31 mouse cellular contexts compared by ENCODE assay signal in the genomic region with DNA sequence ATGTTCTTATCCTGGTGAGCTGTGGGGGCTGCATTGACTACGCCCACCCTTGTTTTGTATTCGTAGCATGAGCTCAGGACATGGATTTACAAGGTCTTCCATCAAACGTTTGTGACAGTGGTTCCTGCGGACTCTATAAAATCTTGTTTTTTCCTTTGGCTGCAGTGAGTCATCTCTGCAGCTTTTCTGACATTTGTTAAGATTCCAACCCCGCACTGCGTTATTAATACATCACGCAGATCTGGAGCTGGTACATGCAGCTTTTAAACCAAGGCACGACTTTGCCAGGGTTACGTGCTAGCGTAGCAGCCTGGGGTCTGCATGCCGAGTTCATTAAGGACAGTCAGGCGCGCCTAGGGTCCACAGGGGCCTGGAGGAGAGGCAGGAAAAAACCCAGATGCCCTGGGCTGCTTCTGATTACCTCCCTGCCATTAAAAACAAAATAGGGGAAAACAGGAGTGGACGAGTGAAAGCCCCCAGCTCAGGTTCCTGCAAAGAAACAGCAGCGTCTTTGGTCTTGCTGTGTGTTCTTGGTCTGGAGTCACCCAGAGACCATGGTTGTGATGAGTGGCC. TPM values are rescaled to one million over a fixed set of nuclear protein-coding genes. Genes with fewer than 3 reads are reported as not detected.
DNase-seq lines count a peak whose midpoint lies in the region; ATAC-seq lines count a peak whose summit lies in the region.
"Had no signal": no experiment of that assay in that cellular context is flagged by ENCODE, and none has a peak within 500 bp of the region (broad histone marks: within the 10 kb centered on the region; RNA-seq: fewer than 3 reads in every experiment).

No protein-coding gene starts in this region.

- H3K9me3 ChIP-seq in forebrain, embryonic 12.5 days: no peaks in the 10 kb centered on the region
- H3K9me3 ChIP-seq in forebrain, embryonic 16.5 days (ENCODE audit: control insufficient read depth, low read length): no peaks in the 10 kb centered on the region
- no peaks in the 10 kb centered on the region for H3K9me3 ChIP-seq in limb, embryonic 10.5 days (replicated peaks)
- H3K9me3 ChIP-seq: heart, embryonic 15.5 days; midbrain, embryonic 13.5 days had no signal

- H3K36me3 ChIP-seq in forebrain, embryonic 12.5 days (replicated peaks): peaks cover 33% of the 10 kb centered on the region; the same call in 1 of the 2 replicates
- 0 out of 2 replicates have a peak, but pooled peaks cover 2% of the 10 kb centered on the region for H3K36me3 ChIP-seq in forebrain, embryonic 16.5 days (ENCODE audit: control insufficient read depth, insufficient read depth)
- peaks cover 94% of the 10 kb centered on the region for H3K36me3 ChIP-seq in limb, embryonic 10.5 days
- H3K36me3 ChIP-seq: G1E had no signal

- 68% methylated on average over 15 of the region's 15 CpGs for WGBS in forebrain, embryonic 12.5 days
- 63% methylated on average over 15 of the region's 15 CpGs for WGBS in forebrain, embryonic 16.5 days
- WGBS in limb, embryonic 10.5 days: 44% methylated on average over 15 of the region's 15 CpGs

- no peak for ATAC-seq in forebrain, embryonic 12.5 days (ENCODE audit: low FRiP score)
- ATAC-seq in forebrain, embryonic 16.5 days: no peak
- ATAC-seq: forebrain, postnatal 0 days; intestine, postnatal 0 days; liver, postnatal 0 days; midbrain, embryonic 13.5 days had no signal

- peak overlapping the region; percentile 43; the same call in 1 of the 2 replicates for H3K27ac ChIP-seq in forebrain, embryonic 12.5 days
- no peak overlapping the region for H3K27ac ChIP-seq in forebrain, embryonic 16.5 days (ENCODE audit: low read length)
- H3K27ac ChIP-seq in limb, embryonic 10.5 days: peak overlapping the region; percentile 86
- H3K27ac ChIP-seq: heart, embryonic 15.5 days; left cerebral cortex, adult 2 months had no signal

- no peak overlapping the region for H3K4me2 ChIP-seq in forebrain, embryonic 12.5 days
- no peak overlapping the region for H3K4me2 ChIP-seq in forebrain, embryonic 16.5 days (ENCODE audit: low read length)
- H3K4me2 ChIP-seq: heart, embryonic 15.5 days; midbrain, embryonic 13.5 days had no signal

- intact Hi-C loops in left cerebral cortex, postnatal 25 days (cut with DNase I): no loop called here

- peaks cover 10% of the 10 kb centered on the region for H3K27me3 ChIP-seq in forebrain, embryonic 12.5 days
- H3K27me3 ChIP-seq in forebrain, embryonic 16.5 days (replicated peaks; ENCODE audit: control insufficient read depth, insufficient read depth, low read length): peaks cover 4% of the 10 kb centered on the region
- H3K27me3 ChIP-seq in limb, embryonic 10.5 days (ENCODE audit: low read depth, poor library complexity, severe bottlenecking): no peaks in the 10 kb centered on the region
- H3K27me3 ChIP-seq: heart, embryonic 15.5 days; midbrain, embryonic 13.5 days had no signal

- no peak overlapping the region for H3K9ac ChIP-seq in forebrain, embryonic 12.5 days
- H3K9ac ChIP-seq in forebrain, embryonic 16.5 days (replicated peaks; ENCODE audit: low read depth, low read length): no peak overlapping the region
- H3K9ac ChIP-seq: forebrain, postnatal 0 days; heart, embryonic 15.5 days; liver, postnatal 0 days; midbrain, embryonic 13.5 days had no signal

- peaks cover 86% of the 10 kb centered on the region for H3K4me1 ChIP-seq in forebrain, embryonic 12.5 days
- H3K4me1 ChIP-seq in forebrain, embryonic 16.5 days (replicated peaks; ENCODE audit: control insufficient read depth, insufficient read depth, low read length): peaks cover 23% of the 10 kb centered on the region
- H3K4me1 ChIP-seq in limb, embryonic 10.5 days: peaks cover 78% of the 10 kb centered on the region
- H3K4me1 ChIP-seq: heart, embryonic 15.5 days had no signal

- peak; percentile 26 to 49 for DNase-seq in left cerebral cortex, postnatal 25 days (ENCODE audit: low spot score in 2 of 2)
- no peak for DNase-seq in left cerebral cortex, adult 18-20 months (ENCODE audit: low spot score in 2 of 2)
- peak; percentile 68 for DNase-seq in brain, adult 2 months (ENCODE audit: low read depth, low spot score)
- peak; percentile 68 for DNase-seq in limb, embryonic 10.5 days (ENCODE audit: low spot score)
- no peak for DNase-seq in natural killer cell, adult 2 months (ENCODE audit: low spot score in 2 of 2)
- no peak for DNase-seq in MN1 (ENCODE audit: low spot score)
- DNase-seq: adrenal gland, postnatal 14 days; cerebellum, adult 11-12 months; cerebellum, adult 9-11 months; embryo, embryonic 11 days; forebrain, postnatal 0 days; gastrocnemius, postnatal 14 days; heart, postnatal 4 days; kidney, adult 9 months; kidney, postnatal 10 days; liver, postnatal 0 days; lung, postnatal 36 days; right cerebral cortex, postnatal 25 days; thymus, postnatal 25 days had no signal

- no peak overlapping the region for H3K4me3 ChIP-seq in forebrain, embryonic 12.5 days (replicated peaks)
- no peak overlapping the region for H3K4me3 ChIP-seq in forebrain, embryonic 16.5 days (replicated peaks; ENCODE audit: low read length)
- H3K4me3 ChIP-seq in limb, embryonic 10.5 days: no peak overlapping the region
- H3K4me3 ChIP-seq: heart, embryonic 15.5 days; left cerebral cortex, adult 2 months; midbrain, embryonic 13.5 days had no signal

RNA-seq across cellular contexts. Expression of a gene that starts 44.2 kb away (rescaled TPM):
- 1.4 and 1.6 TPM in 2 replicates for polyA plus RNA-seq in forebrain, embryonic 12.5 days (2016; fragmentation: Nextera tagmentation; extraction: Ambion mirVana)
- 0.72 and 1.2 TPM in 2 replicates for polyA plus RNA-seq in forebrain, embryonic 16.5 days (2015; fragmentation: Nextera tagmentation; extraction: Ambion mirVana)
- total RNA-seq in left cerebral cortex, postnatal 25 days (2021): under 1 TPM; 0.18 to 0.34 TPM
- under 1 TPM; 0.21 to 0.26 TPM for total RNA-seq in left cerebral cortex, adult 18-20 months (2021)
- 0.69 and 0.74 TPM in 2 replicates for polyA plus RNA-seq in limb, embryonic 10.5 days (2016; fragmentation: Nextera tagmentation; extraction: Ambion mirVana)
- total RNA-seq: granulocyte monocyte progenitor cell, adult 5-6 weeks; liver, adult 2 months; megakaryocyte, adult 5-6 weeks; neutrophil, adult 5-6 weeks had no signal
- polyA plus RNA-seq: G1E; large intestine, adult 2 months; liver, adult 2 months had no signal

Comparison
In these comparisons a context has a peak if more than half of its experiments do, and no peak if none do; other contexts are left out.
1. DNase-seq: peak in left cerebral cortex, postnatal 25 days (2 of 2), brain, adult 2 months (single experiment) and limb, embryonic 10.5 days (single experiment); none in left cerebral cortex, adult 18-20 months (0 of 2), natural killer cell, adult 2 months (0 of 2) and MN1 (single experiment).